Mouse (Mus musculus) myocyte (in vitro differentiated cells): ENCODE measurements around the gene Itk.

ENCODE experiments used
- CEBPB ChIP-seq: IDR thresholded peaks from 2 replicates; pipeline ENCODE4 v1.6.1; 2011; ENCODE audit warnings: mild to moderate bottlenecking, moderate library complexity; ENCODE audit not compliant: poor library complexity, insufficient read depth, severe bottlenecking
- E2F4 ChIP-seq: IDR thresholded peaks from one replicate; pipeline ENCODE4 v1.6.1; 2011; ENCODE audit warnings: mild to moderate bottlenecking, control low read depth, moderate library complexity; ENCODE audit not compliant: insufficient read depth
- MAX ChIP-seq: IDR thresholded peaks from one replicate; pipeline ENCODE4 v1.6.1; 2011; ENCODE audit warnings: low read depth, mild to moderate bottlenecking, control low read depth
- MYOD1 ChIP-seq, 3 experiments: IDR thresholded peaks; one replicate each; pipeline ENCODE4 v1.6.1; 2011; ENCODE audit warnings: control low read depth in 2 of 3, low read depth in 2 of 3, mild to moderate bottlenecking in 2 of 3, moderate library complexity in 1 of 3; ENCODE audit not compliant: insufficient read length in 2 of 3, control insufficient read depth in 1 of 3
- MYOG ChIP-seq, 3 experiments: IDR thresholded peaks; one replicate each; pipeline ENCODE4 v1.6.1; 2011; ENCODE audit warnings: control low read depth in 2 of 3, low read depth in 2 of 3, mild to moderate bottlenecking in 2 of 3; ENCODE audit not compliant: insufficient read length in 2 of 3, control insufficient read depth in 1 of 3, insufficient read depth in 1 of 3
- POLR2A ChIP-seq: IDR thresholded peaks from one replicate; pipeline ENCODE4 v1.6.1; 2011; ENCODE audit warnings: low read depth, mild to moderate bottlenecking, control low read depth, moderate library complexity; ENCODE audit not compliant: insufficient read length
- POLR2AphosphoS2 ChIP-seq: IDR thresholded peaks from one replicate; pipeline ENCODE4 v1.6.1; 2011; ENCODE audit warnings: low read depth, control low read depth; ENCODE audit not compliant: insufficient read length
- REST ChIP-seq: IDR thresholded peaks from one replicate; pipeline ENCODE4 v1.6.1; 2011; ENCODE audit warnings: mild to moderate bottlenecking, control low read depth, moderate library complexity; ENCODE audit not compliant: insufficient read depth, insufficient read length
- SRF ChIP-seq: IDR thresholded peaks from one replicate; pipeline ENCODE4 v1.6.1; 2011; ENCODE audit warnings: low read depth; ENCODE audit not compliant: control insufficient read depth, insufficient read length
- TCF12 ChIP-seq: IDR thresholded peaks from one replicate; pipeline ENCODE4 v1.6.1; 2011; ENCODE audit warnings: mild to moderate bottlenecking, control low read depth; ENCODE audit not compliant: poor library complexity, insufficient read depth, severe bottlenecking
- TCF3 ChIP-seq: IDR thresholded peaks from one replicate; pipeline ENCODE4 v1.6.1; 2011; ENCODE audit warnings: low read depth, control low read depth; ENCODE audit not compliant: insufficient read length
- USF1 ChIP-seq: IDR thresholded peaks from one replicate; pipeline ENCODE4 v1.6.1; 2011; ENCODE audit warnings: low read depth, mild to moderate bottlenecking, control low read depth, moderate library complexity

- no peak for TF ChIP-seq POLR2A
- TF ChIP-seq MAX = no peak
- peak in 1 of 3 experiments; percentile 12 for TF ChIP-seq MYOG (IDR thresholded peaks at IDR 0.05; ENCODE audit: control insufficient read depth in 1 of 3, insufficient read depth in 1 of 3, insufficient read length in 2 of 3, low read depth in 2 of 3)
- no peak for TF ChIP-seq POLR2AphosphoS2
- no peak for TF ChIP-seq USF1
- TF ChIP-seq MYOD1 (IDR thresholded peaks at IDR 0.05; ENCODE audit: control insufficient read depth in 1 of 3, insufficient read length in 2 of 3, low read depth in 2 of 3) = no peak
- no peak for TF ChIP-seq CEBPB
- TF ChIP-seq TCF12 = no peak
- TF ChIP-seq E2F4 = no peak
- TF ChIP-seq REST = no peak
- no peak for TF ChIP-seq TCF3
- no peak for TF ChIP-seq SRF
These were observed 7.5 kb upstream of the Itk start for GRCm38 (mm10) chr11:46396860-46397179.
